Mouse (Mus musculus): ENCODE results near the gene Mfsd14b. TPM values are rescaled to one million over a fixed set of nuclear protein-coding genes. Genes with fewer than 3 reads are reported as not detected.

The Mfsd14b gene
- polyA plus RNA-seq (2017; shearing (Covaris generic)) = 58.4 TPM

GRCm38 (mm10) chr13:65112459-65113110, at the start of gene Mfsd14b:
Mfsd14b (minus strand) TSS chr13:65112975.

GRCm38 (mm10) chr13:65149940-65150339, 37.2 kb upstream of the Mfsd14b start, which contains the start of gene Olfr466:
Olfr466 (plus strand) TSS chr13:65150240.

DNA sequence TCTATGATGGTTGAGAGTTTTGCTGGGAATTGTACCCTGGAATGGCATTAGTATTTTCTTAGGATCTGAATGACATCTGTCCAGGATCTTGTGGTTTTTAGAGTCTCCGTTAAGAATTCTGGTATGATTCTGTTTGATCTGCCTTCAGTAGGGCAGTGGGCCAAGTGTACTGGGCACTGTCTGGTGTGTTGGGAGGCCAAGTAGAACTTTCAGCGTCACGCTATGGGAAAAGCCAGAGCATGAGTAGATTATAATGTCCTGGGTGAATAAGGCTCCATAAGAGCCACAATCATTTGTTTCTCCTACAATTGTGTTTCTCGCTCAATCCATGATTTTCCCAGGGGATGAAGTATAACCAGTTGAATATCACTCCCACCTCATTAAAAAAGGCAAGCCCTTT, 25.0 kb upstream of the Mfsd14b start, which contains the start of gene Olfr465-ps1:
Gene Olfr465-ps1 (plus strand): TSS at position 301 of the 400 bp plus-strand sequence.

DNA sequence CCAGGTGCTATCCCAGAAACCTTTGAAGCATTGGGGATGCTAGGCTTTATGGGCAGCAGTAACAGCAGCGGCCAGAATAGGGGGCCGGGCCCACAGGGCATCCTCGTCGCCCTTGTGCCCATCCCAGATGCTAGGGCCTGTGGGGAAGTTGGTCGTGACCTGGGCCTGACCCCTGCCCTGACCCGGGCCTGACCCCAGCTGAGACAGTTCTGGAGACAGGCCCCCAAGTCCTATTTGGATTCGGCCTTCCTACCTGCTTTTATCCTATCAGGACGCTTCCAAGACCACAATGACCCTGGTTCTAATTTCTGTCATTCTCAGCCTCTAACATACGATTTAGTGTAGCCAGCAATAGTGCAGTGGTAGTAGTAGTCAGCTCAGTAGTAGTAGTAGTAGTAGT, 60.1 kb downstream of the Mfsd14b start, which contains the start of gene Prss47:
Gene Prss47 (minus strand): TSS at position 101 of the 400 bp plus-strand sequence.

DNA sequence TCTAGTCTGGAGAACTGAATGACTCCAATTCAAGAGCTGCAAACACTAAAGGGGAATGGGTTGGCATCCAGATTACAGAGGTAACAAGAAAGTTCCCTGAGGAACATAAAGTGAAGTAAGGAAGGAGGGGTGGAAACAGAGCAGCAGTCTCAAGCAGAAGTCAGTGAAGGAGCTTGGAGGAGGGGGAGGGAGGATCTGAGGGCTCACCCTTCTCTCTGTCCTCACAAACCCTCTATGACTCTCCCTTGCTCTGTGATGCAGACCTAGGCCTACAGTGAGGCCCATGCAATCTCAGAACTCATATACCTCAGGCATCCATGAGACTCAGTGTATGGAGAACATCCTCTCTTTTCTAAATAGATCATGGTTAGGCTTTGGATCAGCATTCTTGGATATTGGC, 80.0 kb downstream of the Mfsd14b start, which contains the start of gene Spata31d1c:
Gene Spata31d1c (plus strand): TSS at position 301 of the 400 bp plus-strand sequence.

Other genes starting within 250 kb of the Mfsd14b start
- gene Cntnap3, start 209.0 kb downstream of the Mfsd14b start, polyA plus RNA-seq (2017; shearing (Covaris generic)) = not detected
- gene Spata31, start 195.6 kb downstream of the Mfsd14b start, polyA plus RNA-seq (2017; shearing (Covaris generic)) = not detected
- gene Spata31d1c, start 79.9 kb downstream of the Mfsd14b start, polyA plus RNA-seq (2017; shearing (Covaris generic)) = not detected
- not detected for gene Prss47, start 60.2 kb downstream of the Mfsd14b start, polyA plus RNA-seq (2017; shearing (Covaris generic))
- gene Olfr465-ps1, start 25.1 kb upstream of the Mfsd14b start, polyA plus RNA-seq (2017; shearing (Covaris generic)) = not detected
- gene Olfr466, start 37.3 kb upstream of the Mfsd14b start, polyA plus RNA-seq (2017; shearing (Covaris generic)) = 0.08 TPM
- gene Nlrp4f, start 93.0 kb upstream of the Mfsd14b start, polyA plus RNA-seq (2017; shearing (Covaris generic)) = not detected
- not detected for gene Gm10775, start 146.6 kb upstream of the Mfsd14b start, polyA plus RNA-seq (2017; shearing (Covaris generic))
- 14.8 TPM for gene Zfp369, start 165.8 kb upstream of the Mfsd14b start, polyA plus RNA-seq (2017; shearing (Covaris generic))